15 mouse cellular contexts compared by ENCODE assay signal in genomic region chr6:119219237-119219870, GRCm38 (mm10). TPM values are rescaled to one million over a fixed set of nuclear protein-coding genes. Genes with fewer than 3 reads are reported as not detected.
A peak's percentile ranks its signal among the peaks of the same experiment; 100 is the strongest.
DNase-seq lines count a peak whose midpoint lies in the region; ATAC-seq lines count a peak whose summit lies in the region.
"Had no signal": no experiment of that assay in that cellular context is flagged by ENCODE, and none has a peak within 500 bp of the region (broad histone marks: within the 10 kb centered on the region; RNA-seq: fewer than 3 reads in every experiment).

No protein-coding gene starts in this region.

- H3K9ac ChIP-seq in heart, embryonic 15.5 days: 0 out of 2 replicates have a peak overlapping the region, but pooled peaks have one; percentile 4
- H3K9ac ChIP-seq: liver, postnatal 0 days had no signal

- 69% methylated on average over 15 of the region's 15 CpGs for WGBS in heart, embryonic 15.5 days

- DNase-seq in cerebellum, adult 11 months: peak; percentile 36
- no peak for DNase-seq in cerebellum, adult 8-10 months
- no peak for DNase-seq in heart, postnatal 25 days (ENCODE audit: low spot score)
- peak; percentile 36 for DNase-seq in testis, postnatal 10 days (ENCODE audit: low spot score)
- DNase-seq in testis, postnatal 14 days (ENCODE audit: low spot score): no peak
- no peak for DNase-seq in MN1 (ENCODE audit: low spot score)
- no peak for DNase-seq in adrenal gland, adult 8-10 months
- DNase-seq: adrenal gland, adult 2 months; heart, postnatal 36 days; kidney, adult 11 months; liver; liver, postnatal 0 days; thymus, adult 18-20 months had no signal

- no peak for ATAC-seq in heart, embryonic 15.5 days (replicated peaks; ENCODE audit: insufficient number of reproducible peaks, insufficient read depth, low FRiP score, low read depth)

- no peak overlapping the region for H3K4me3 ChIP-seq in heart, embryonic 15.5 days
- H3K4me3 ChIP-seq: embryonic facial prominence, embryonic 10.5 days had no signal

- H3K4me1 ChIP-seq in heart, embryonic 15.5 days (replicated peaks): peaks cover 46% of the 10 kb centered on the region
- H3K4me1 ChIP-seq: embryonic facial prominence, embryonic 10.5 days had no signal

- H3K4me2 ChIP-seq in heart, embryonic 15.5 days: no peak overlapping the region

- peak overlapping the region; percentile 32; the same call in 1 of the 2 replicates for H3K27ac ChIP-seq in heart, embryonic 15.5 days
- H3K27ac ChIP-seq: embryonic facial prominence, embryonic 10.5 days had no signal

- H3K36me3 ChIP-seq in heart, embryonic 15.5 days: no peaks in the 10 kb centered on the region

- no peaks in the 10 kb centered on the region for H3K27me3 ChIP-seq in heart, embryonic 15.5 days

- intact Hi-C loops in heart, postnatal 25 days (cut with DNase I): no loop called here

- H3K9me3 ChIP-seq in heart, embryonic 15.5 days (replicated peaks): no peaks in the 10 kb centered on the region
- H3K9me3 ChIP-seq: embryonic facial prominence, embryonic 10.5 days had no signal

RNA-seq across cellular contexts. Expression of gene Cacna2d4, which starts 17.0 kb away (rescaled TPM):
- 0.32 TPM in 1 of 2 replicates, not detected in the other for polyA plus RNA-seq in heart, embryonic 15.5 days (2015; fragmentation: Nextera tagmentation; extraction: Ambion mirVana)
- total RNA-seq in heart, postnatal 25 days (2021): not detected
- under 1 TPM in 3 of 4 experiments, not detected in 1; 0.24 to 0.62 (median 0.24) TPM for total RNA-seq in adrenal gland, adult 8-10 months (2022)
- total RNA-seq: adrenal gland, adult 2 months; heart, postnatal 36 days had no signal
- polyA plus RNA-seq: embryonic facial prominence, embryonic 10.5 days had no signal

RNA-seq across cellular contexts. Expression of gene Cacna1c, which starts 23.1 kb away (rescaled TPM):
- 51.7 and 65.3 TPM in 2 replicates for polyA plus RNA-seq in heart, embryonic 15.5 days (2015; fragmentation: Nextera tagmentation; extraction: Ambion mirVana)
- 100 to 1,000 TPM; 182 to 191 TPM for total RNA-seq in heart, postnatal 25 days (2021)
- 100 to 1,000 TPM in 3 of 4 experiments, 10 to 100 TPM in 1; 97.1 to 218 (median 127) TPM for total RNA-seq in adrenal gland, adult 8-10 months (2022)

RNA-seq across cellular contexts. Expression of gene Dcp1b, which starts 44.3 kb away (rescaled TPM):
- 7.6 and 7.8 TPM in 2 replicates for polyA plus RNA-seq in heart, embryonic 15.5 days (2015; fragmentation: Nextera tagmentation; extraction: Ambion mirVana)
- total RNA-seq in heart, postnatal 25 days (2021): 1 to 10 TPM; 2.6 to 3.3 TPM
- 10 to 100 TPM; 12.6 to 26.1 (median 20.7) TPM for total RNA-seq in adrenal gland, adult 8-10 months (2022)

Comparison
In these comparisons a context has a peak if more than half of its experiments do, and no peak if none do; other contexts are left out.
1. DNase-seq: peak in cerebellum, adult 11 months (single experiment) and testis, postnatal 10 days (single experiment); none in cerebellum, adult 8-10 months (single experiment), heart, postnatal 25 days (single experiment), testis, postnatal 14 days (single experiment), MN1 (single experiment) and adrenal gland, adult 8-10 months (single experiment).